Mouse (Mus musculus) hindbrain, embryonic 15.5 days (tissue): Measurements from ENCODE around the gene Tmem198b. TPM values are rescaled to one million over a fixed set of nuclear protein-coding genes. Genes with fewer than 3 reads are reported as not detected.

Source experiments
- ATAC-seq: fragments of 200-750 bp; cut with Nextera tagmentation; 2 replicates; pipeline ENCODE4 v1.8.0; 2017; ENCODE audit warnings: low read depth, moderate number of reproducible peaks, moderate TSS enrichment; ENCODE audit not compliant: low FRiP score
- H3K27ac ChIP-seq: fragments of 300-500 bp; sonication (generic); replicated peaks from 2 replicates; pipeline ENCODE4 v1.5.1; 2015; ENCODE audit warnings: mild to moderate bottlenecking, inconsistent platforms
- H3K27me3 ChIP-seq: fragments of 300-500 bp; sonication (generic); 2 replicates; pipeline ENCODE4 v1.6.1; 2015; ENCODE audit warnings: control low read depth, inconsistent platforms
- H3K36me3 ChIP-seq: fragments of 300-500 bp; sonication (generic); 2 replicates; pipeline ENCODE4 v1.6.1; 2015; ENCODE audit warnings: control low read depth, inconsistent platforms
- H3K4me1 ChIP-seq: fragments of 300-500 bp; sonication (generic); replicated peaks from 2 replicates; pipeline ENCODE4 v1.6.1; 2015; ENCODE audit warnings: control low read depth, inconsistent platforms
- H3K4me2 ChIP-seq: fragments of 300-500 bp; sonication (generic); 2 replicates; pipeline ENCODE4 v1.6.1; 2015; ENCODE audit warnings: moderate library complexity, mild to moderate bottlenecking, inconsistent platforms
- H3K4me3 ChIP-seq: fragments of 300-500 bp; sonication (generic); 2 replicates; pipeline ENCODE4 v1.5.1; 2015; ENCODE audit warnings: mild to moderate bottlenecking, inconsistent platforms
- H3K9ac ChIP-seq: fragments of 300-500 bp; sonication (generic); 2 replicates; pipeline ENCODE4 v1.6.1; 2015; ENCODE audit warnings: inconsistent platforms
- H3K9me3 ChIP-seq: fragments of 300-500 bp; sonication (generic); 2 replicates; pipeline ENCODE4 v1.6.1; 2016; ENCODE audit warnings: control low read depth, inconsistent platforms
- WGBS: fragments of 180-500 bp; shearing (Covaris S2); methylation state at CpG from one replicate; pipeline ENCODE4 v1.1.7; 2015; 5-methylcytosine and 5-hydroxymethylcytosine counted together
- polyA plus RNA-seq: library from polyadenylated mRNA; unstranded; fragments of >200 nt; fragmentation: Nextera tagmentation; extraction: Ambion mirVana; gene quantifications from 2 replicates; pipeline ENCODE4 v1.2.1, GENCODE M21; 2015

The Tmem198b gene
- polyA plus RNA-seq, 1 experiment from 2014 or later: 19.9 TPM

DNA sequence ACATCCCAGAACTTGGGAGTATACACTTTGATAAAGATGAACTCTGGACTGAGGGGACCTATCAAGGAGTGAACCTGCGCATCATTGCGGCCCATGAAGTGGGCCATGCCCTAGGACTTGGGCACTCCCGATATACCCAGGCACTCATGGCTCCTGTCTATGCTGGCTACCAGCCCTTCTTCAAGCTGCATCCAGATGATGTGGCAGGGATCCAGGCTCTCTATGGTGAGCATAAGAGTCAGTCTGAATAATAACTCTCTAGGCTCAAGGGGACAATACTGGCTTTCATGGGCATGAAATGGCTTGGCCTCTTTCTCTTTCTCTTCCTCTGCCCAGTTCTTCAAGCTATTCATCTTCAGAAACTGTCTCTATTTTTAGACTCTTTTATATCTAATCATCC lies 8.6 kb downstream of the Tmem198b start:
- no peaks in the 10 kb centered on the region for H3K9me3 ChIP-seq
- H3K27ac ChIP-seq: no peak overlapping the region
- no peak for ATAC-seq
- H3K9ac ChIP-seq: no peak overlapping the region
- no peak overlapping the region for H3K4me3 ChIP-seq
- 93% methylated on average over 3 of the region's 3 CpGs for WGBS
- H3K4me1 ChIP-seq: no peaks in the 10 kb centered on the region
- H3K36me3 ChIP-seq: 0 out of 2 replicates have a peak, but pooled peaks cover 6% of the 10 kb centered on the region
- no peaks in the 10 kb centered on the region for H3K27me3 ChIP-seq
- no peak overlapping the region for H3K4me2 ChIP-seq

- H3K27ac ChIP-seq: no peak overlapping the region
- 89% methylated on average over 5 of the region's 5 CpGs for WGBS
- no peak overlapping the region for H3K9ac ChIP-seq
- 0 out of 2 replicates have a peak, but pooled peaks cover 6% of the 10 kb centered on the region for H3K36me3 ChIP-seq
- H3K9me3 ChIP-seq: no peaks in the 10 kb centered on the region
- H3K27me3 ChIP-seq: no peaks in the 10 kb centered on the region
- no peak overlapping the region for H3K4me2 ChIP-seq
- no peak overlapping the region for H3K4me3 ChIP-seq
- no peaks in the 10 kb centered on the region for H3K4me1 ChIP-seq
- no peak for ATAC-seq
Observed at GRCm38 (mm10) chr10:128794391-128794790, 9.8 kb downstream of the Tmem198b start.

GRCm38 (mm10) chr10:128793258-128793657 lies 10.9 kb downstream of the Tmem198b start:
- H3K4me3 ChIP-seq: no peak overlapping the region
- no peak overlapping the region for H3K9ac ChIP-seq
- H3K27me3 ChIP-seq: no peaks in the 10 kb centered on the region
- no peak for ATAC-seq
- 0 out of 2 replicates have a peak, but pooled peaks cover under 1% of the 10 kb centered on the region for H3K36me3 ChIP-seq
- WGBS: 94% methylated on average over 1 of the region's 1 CpGs
- no peaks in the 10 kb centered on the region for H3K4me1 ChIP-seq
- no peak overlapping the region for H3K4me2 ChIP-seq
- no peaks in the 10 kb centered on the region for H3K9me3 ChIP-seq
- no peak overlapping the region for H3K27ac ChIP-seq

DNA sequence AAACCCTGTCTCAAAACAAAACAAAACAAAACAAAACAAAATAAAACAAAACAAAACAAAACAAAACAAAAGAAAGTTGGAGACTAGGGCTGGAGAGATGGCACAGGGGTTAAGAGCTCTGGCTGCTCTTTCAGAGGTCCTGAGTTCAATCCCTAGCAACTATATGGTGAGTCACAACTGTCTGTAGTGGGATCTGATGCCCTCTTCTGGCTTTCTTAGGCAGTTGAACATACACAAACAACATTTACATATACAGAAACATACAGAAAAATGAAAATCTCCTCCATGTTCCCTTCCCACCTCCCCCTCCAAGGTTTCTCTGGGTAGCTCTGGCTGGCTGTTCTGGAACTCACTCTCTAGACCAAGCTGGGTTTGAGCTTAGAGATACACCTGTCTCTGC lies 12.1 kb downstream of the Tmem198b start:
- no peak overlapping the region for H3K4me2 ChIP-seq
- no peak overlapping the region for H3K9ac ChIP-seq
- H3K27me3 ChIP-seq: no peaks in the 10 kb centered on the region
- H3K4me3 ChIP-seq: no peak overlapping the region
- H3K4me1 ChIP-seq: no peaks in the 10 kb centered on the region
- H3K27ac ChIP-seq: no peak overlapping the region
- no peaks in the 10 kb centered on the region for H3K36me3 ChIP-seq
- no peak for ATAC-seq
- no peaks in the 10 kb centered on the region for H3K9me3 ChIP-seq

DNA sequence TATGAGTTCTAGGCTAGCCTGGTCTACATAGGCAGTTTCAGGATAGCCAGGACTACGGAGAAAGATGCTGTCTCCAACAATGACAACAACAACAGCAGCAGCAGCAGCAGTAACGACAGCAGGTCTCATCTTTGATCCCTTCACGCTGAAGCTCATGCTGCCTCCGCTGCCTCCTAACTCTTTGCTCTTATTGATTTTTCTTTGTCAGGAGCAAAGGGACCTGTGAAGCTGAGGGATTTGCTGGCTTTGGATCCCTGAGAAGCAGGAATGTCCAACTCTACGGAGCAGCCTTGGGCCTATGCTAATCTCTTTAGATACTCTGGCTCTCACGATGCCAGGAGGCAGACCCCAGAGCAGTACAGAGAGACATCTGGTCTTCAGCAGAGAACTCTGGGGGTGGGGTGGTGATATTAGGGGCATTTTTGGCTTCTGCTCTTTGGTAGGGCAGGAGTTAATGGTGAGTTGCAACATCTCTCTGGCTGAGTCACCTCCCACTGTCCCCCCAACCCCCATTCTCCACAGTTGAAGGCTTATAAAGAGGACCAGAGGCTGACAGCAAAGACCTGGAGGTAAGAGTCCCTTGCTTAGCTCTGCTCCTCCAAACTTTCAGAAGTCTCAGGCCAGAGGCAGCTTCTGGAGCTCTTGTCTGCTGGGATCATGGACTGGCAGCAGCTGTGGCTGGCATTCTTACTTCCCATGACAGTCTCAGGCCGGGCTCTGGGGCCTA lies 13.6 kb downstream of the Tmem198b start, which contains the start of gene Mmp19:
Gene Mmp19 (plus strand): TSS at position 513 of the 727 bp plus-strand sequence.
- no peak within 1 kb of the TSS for H3K4me2 ChIP-seq
- WGBS: 74% methylated on average over 7 of the region's 7 CpGs
- no peak for ATAC-seq

DNA sequence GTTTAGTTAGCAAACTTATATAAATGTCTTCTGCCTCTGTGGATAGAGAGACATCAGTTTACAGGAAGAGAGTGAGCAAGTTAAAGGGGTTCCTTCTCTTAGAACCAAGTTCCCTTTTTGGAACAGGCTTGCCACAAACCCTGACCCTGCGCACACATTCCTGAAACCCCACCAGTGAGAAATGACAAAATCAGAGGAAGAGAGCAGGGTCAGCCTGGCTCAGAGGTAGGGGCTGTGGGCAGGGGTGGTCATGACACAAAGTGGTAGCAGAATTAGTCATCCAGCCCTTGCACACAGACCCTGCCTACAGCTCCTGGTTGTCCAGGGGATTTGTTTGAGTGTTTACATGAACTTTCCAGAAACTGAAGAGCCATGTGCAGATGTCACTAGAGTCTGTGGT lies 24.0 kb downstream of the Tmem198b start:
- Histone ChIP-seq H3K9ac (no peak overlapping the region), H3K4me3 (no peak overlapping the region), H3K36me3 (no peaks in the 10 kb centered on the region), H3K27me3 (no peaks in the 10 kb centered on the region), H3K9me3 (0 out of 2 replicates have a peak, but pooled peaks cover 4% of the 10 kb centered on the region), H3K27ac (no peak overlapping the region), H3K4me2 (no peak overlapping the region), H3K4me1 (no peaks in the 10 kb centered on the region)
- no peak for ATAC-seq
- WGBS: 96% methylated on average over 1 of the region's 1 CpGs

More for the DNA sequence above, 13.6 kb downstream of the Tmem198b start, which contains the start of gene Mmp19:
- no peaks in the 10 kb centered on the region for H3K4me1 ChIP-seq
- H3K27me3 ChIP-seq: no peaks in the 10 kb centered on the region
- H3K36me3 ChIP-seq: no peaks in the 10 kb centered on the region
- H3K9me3 ChIP-seq: no peaks in the 10 kb centered on the region
- H3K27ac ChIP-seq: no peak within 1 kb of the TSS
- H3K4me3 ChIP-seq: no peak within 1 kb of the TSS
- no peak within 1 kb of the TSS for H3K9ac ChIP-seq

- H3K4me1 ChIP-seq: no peaks in the 10 kb centered on the region
- ATAC-seq: no peak
- no peak overlapping the region for H3K4me2 ChIP-seq
- H3K9ac ChIP-seq: no peak overlapping the region
- H3K27me3 ChIP-seq: no peaks in the 10 kb centered on the region
- H3K9me3 ChIP-seq: 0 out of 2 replicates have a peak, but pooled peaks cover 4% of the 10 kb centered on the region
- no peak overlapping the region for H3K4me3 ChIP-seq
- H3K27ac ChIP-seq: peak overlapping the region; percentile 2; the same call in 1 of the 2 replicates
- H3K36me3 ChIP-seq: no peaks in the 10 kb centered on the region
- 35% methylated on average over 8 of the region's 8 CpGs for WGBS
Observed at GRCm38 (mm10) chr10:128779011-128779795, 25.0 kb downstream of the Tmem198b start.

DNA sequence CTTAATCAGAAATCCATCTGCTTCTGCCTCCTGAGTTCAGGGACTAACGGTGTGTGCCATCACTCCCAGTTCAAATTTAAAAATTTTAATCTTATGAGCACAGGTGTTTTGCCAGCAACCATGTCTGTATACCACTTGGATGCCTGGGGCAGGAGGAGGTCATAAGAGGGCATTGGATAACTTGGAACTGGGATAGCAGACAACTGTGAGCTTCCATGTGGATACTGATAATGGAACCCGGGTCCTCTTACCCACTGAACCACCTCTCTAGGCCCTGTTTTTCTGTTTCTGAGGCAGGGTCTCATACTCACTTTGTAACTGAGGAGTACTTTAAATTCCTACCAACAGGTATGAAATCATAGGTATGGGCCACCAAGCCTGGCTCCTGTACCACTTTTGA lies 25.7 kb downstream of the Tmem198b start:
- Histone ChIP-seq H3K27me3 (no peaks in the 10 kb centered on the region), H3K4me2 (no peak overlapping the region), H3K9ac (no peak overlapping the region), H3K4me3 (no peak overlapping the region), H3K27ac (peak overlapping the region; percentile 2; the same call in 1 of the 2 replicates), H3K4me1 (no peaks in the 10 kb centered on the region), H3K9me3 (no peaks in the 10 kb centered on the region), H3K36me3 (no peaks in the 10 kb centered on the region)
- no peak for ATAC-seq
- WGBS: 94% methylated on average over 2 of the region's 2 CpGs

DNA sequence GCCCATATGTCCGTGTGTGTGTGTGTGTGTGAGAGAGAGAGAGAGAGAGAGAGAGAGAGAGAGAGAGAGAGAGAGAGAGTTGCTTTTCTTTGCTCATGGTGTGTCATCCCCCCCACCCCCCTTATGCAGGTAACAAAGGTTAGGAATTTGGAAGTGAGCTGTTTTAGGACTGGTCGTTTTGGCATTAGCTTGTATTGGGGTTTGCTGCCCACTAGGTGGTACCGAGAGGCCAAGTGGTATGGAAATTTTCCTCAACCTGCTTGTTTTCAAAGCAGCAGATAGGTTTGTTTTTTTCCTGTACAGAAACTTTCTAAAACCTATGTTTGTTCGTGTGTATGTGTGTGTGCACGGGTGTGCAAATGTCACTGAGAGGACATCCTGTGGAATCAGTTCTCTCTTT lies 30.5 kb downstream of the Tmem198b start:
- Histone ChIP-seq H3K9ac (no peak overlapping the region), H3K4me3 (no peak overlapping the region), H3K36me3 (no peaks in the 10 kb centered on the region), H3K4me1 (no peaks in the 10 kb centered on the region), H3K9me3 (no peaks in the 10 kb centered on the region), H3K4me2 (no peak overlapping the region), H3K27ac (no peak overlapping the region), H3K27me3 (no peaks in the 10 kb centered on the region)
- no peak for ATAC-seq
- 26% methylated on average over 5 of the region's 5 CpGs for WGBS

- no peak for ATAC-seq
- 85% methylated on average over 2 of the region's 2 CpGs for WGBS
Observed at GRCm38 (mm10) chr10:128772895-128773294, 31.3 kb downstream of the Tmem198b start.

More at GRCm38 (mm10) chr10:128772895-128773294, 31.3 kb downstream of the Tmem198b start:
- H3K9me3 ChIP-seq: no peaks in the 10 kb centered on the region
- H3K27ac ChIP-seq: no peak overlapping the region
- no peaks in the 10 kb centered on the region for H3K36me3 ChIP-seq
- H3K4me1 ChIP-seq: no peaks in the 10 kb centered on the region
- H3K9ac ChIP-seq: no peak overlapping the region
- H3K4me3 ChIP-seq: no peak overlapping the region
- H3K27me3 ChIP-seq: no peaks in the 10 kb centered on the region
- no peak overlapping the region for H3K4me2 ChIP-seq
